Mouse (Mus musculus): ENCODE measurements at regions not wholly inside any gene's neighbourhood (a gene's known extent, or its start where the extent isn't known, plus 50 kb on each side); places are given as distances from the start of the nearest gene placed in this dataset.

GRCm38 (mm10) chr1:55874868-55875144, 469.1 kb downstream of the Plcl1 start:
- Histone ChIP-seq H3K4me2 (ENCODE audit: low read length) (no peak overlapping the region), H3K36me3 (ENCODE audit: control insufficient read depth, insufficient read depth, low read length) (no peaks in the 10 kb centered on the region), H3K4me1 (ENCODE audit: control insufficient read depth, insufficient read depth, low read length) (no peaks in the 10 kb centered on the region), H3K4me3 (ENCODE audit: low read depth, low read length) (no peak overlapping the region), H3K9ac (ENCODE audit: low read depth, low read length) (no peak overlapping the region), H3K27ac (ENCODE audit: low read length) (no peak overlapping the region), H3K27me3 (ENCODE audit: control insufficient read depth, insufficient read depth, low read depth, low read length) (no peaks in the 10 kb centered on the region; the same call in 1 of the 2 replicates), H3K9me3 (replicated peaks; ENCODE audit: control insufficient read depth, low read length, poor library complexity, severe bottlenecking) (peaks cover 4% of the 10 kb centered on the region)
- 0 out of 2 replicates have a peak, but pooled peaks have one; percentile 36 for ATAC-seq
- 66% methylated on average over 4 of the region's 4 CpGs for WGBS

DNA sequence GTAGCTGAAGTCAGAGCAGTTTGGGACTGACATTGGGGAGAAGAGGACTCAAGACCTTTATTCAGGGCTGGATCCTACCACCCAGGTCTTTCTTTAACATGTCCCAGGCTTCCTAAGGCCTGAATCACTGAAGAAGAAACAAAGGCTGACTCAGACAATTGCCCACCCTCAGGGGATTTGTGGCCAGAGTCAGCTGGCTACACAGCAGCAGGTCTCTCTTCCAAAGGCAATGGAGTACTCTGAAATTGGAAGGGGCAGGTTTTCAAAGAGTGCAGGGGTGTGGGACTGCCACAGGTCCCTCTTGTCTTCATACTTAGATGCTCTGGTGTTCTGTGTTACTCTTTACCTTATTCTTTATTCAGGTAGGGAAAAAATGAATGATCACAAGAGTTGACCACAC, 478.9 kb downstream of the Plcl1 start:
- Histone ChIP-seq H3K4me3 (ENCODE audit: low read depth, low read length) (no peak overlapping the region), H3K4me2 (ENCODE audit: low read length) (no peak overlapping the region), H3K36me3 (ENCODE audit: control insufficient read depth, insufficient read depth, low read length) (0 out of 2 replicates have a peak, but pooled peaks cover 2% of the 10 kb centered on the region), H3K9ac (ENCODE audit: low read depth, low read length) (no peak overlapping the region), H3K4me1 (ENCODE audit: control insufficient read depth, insufficient read depth, low read length) (peaks cover 12% of the 10 kb centered on the region), H3K27me3 (ENCODE audit: control insufficient read depth, insufficient read depth, low read depth, low read length) (peaks cover 26% of the 10 kb centered on the region), H3K27ac (ENCODE audit: low read length) (no peak overlapping the region), H3K9me3 (replicated peaks; ENCODE audit: control insufficient read depth, low read length, poor library complexity, severe bottlenecking) (peaks cover 7% of the 10 kb centered on the region; the same call in 1 of the 2 replicates)
- no peak for ATAC-seq

GRCm38 (mm10) chr1:55886383-55887070, 480.8 kb downstream of the Plcl1 start:
- no peaks in the 10 kb centered on the region for H3K9me3 ChIP-seq (replicated peaks; ENCODE audit: control insufficient read depth, low read length, poor library complexity, severe bottlenecking)
- H3K27me3 ChIP-seq (ENCODE audit: control insufficient read depth, insufficient read depth, low read depth, low read length): peaks cover 41% of the 10 kb centered on the region
- no peak overlapping the region for H3K9ac ChIP-seq (ENCODE audit: low read depth, low read length)
- H3K4me3 ChIP-seq (ENCODE audit: low read depth, low read length): no peak overlapping the region
- peak; percentile 38; the same call in 1 of the 2 replicates for ATAC-seq
- H3K36me3 ChIP-seq (ENCODE audit: control insufficient read depth, insufficient read depth, low read length): no peaks in the 10 kb centered on the region
- no peak overlapping the region for H3K27ac ChIP-seq (ENCODE audit: low read length)
- H3K4me2 ChIP-seq (ENCODE audit: low read length): no peak overlapping the region
- H3K4me1 ChIP-seq (ENCODE audit: control insufficient read depth, insufficient read depth, low read length): peaks cover 12% of the 10 kb centered on the region
- WGBS: 8% methylated on average over 5 of the region's 5 CpGs

- ATAC-seq: no peak
- Histone ChIP-seq H3K27ac (ENCODE audit: low read length) (no peak overlapping the region), H3K36me3 (ENCODE audit: control insufficient read depth, insufficient read depth, low read length) (no peaks in the 10 kb centered on the region), H3K27me3 (ENCODE audit: control insufficient read depth, insufficient read depth, low read depth, low read length) (peaks cover 46% of the 10 kb centered on the region), H3K9me3 (replicated peaks; ENCODE audit: control insufficient read depth, low read length, poor library complexity, severe bottlenecking) (no peaks in the 10 kb centered on the region), H3K4me1 (ENCODE audit: control insufficient read depth, insufficient read depth, low read length) (peaks cover 12% of the 10 kb centered on the region), H3K9ac (ENCODE audit: low read depth, low read length) (no peak overlapping the region), H3K4me3 (ENCODE audit: low read depth, low read length) (no peak overlapping the region), H3K4me2 (ENCODE audit: low read length) (no peak overlapping the region)
- 28% methylated on average over 7 of the region's 7 CpGs for WGBS
Measured at GRCm38 (mm10) chr1:55887386-55887785, 481.7 kb downstream of the Plcl1 start.

GRCm38 (mm10) chr1:55888711-55889366, 483.1 kb downstream of the Plcl1 start:
- no peak overlapping the region for H3K4me3 ChIP-seq (ENCODE audit: low read depth, low read length)
- no peaks in the 10 kb centered on the region for H3K9me3 ChIP-seq (replicated peaks; ENCODE audit: control insufficient read depth, low read length, poor library complexity, severe bottlenecking)
- 14% methylated on average over 17 of the region's 17 CpGs for WGBS
- H3K36me3 ChIP-seq (ENCODE audit: control insufficient read depth, insufficient read depth, low read length): no peaks in the 10 kb centered on the region
- H3K4me1 ChIP-seq (ENCODE audit: control insufficient read depth, insufficient read depth, low read length): peaks cover 12% of the 10 kb centered on the region
- no peak overlapping the region for H3K9ac ChIP-seq (ENCODE audit: low read depth, low read length)
- peaks cover 55% of the 10 kb centered on the region for H3K27me3 ChIP-seq (ENCODE audit: control insufficient read depth, insufficient read depth, low read depth, low read length)
- H3K4me2 ChIP-seq (ENCODE audit: low read length): peak overlapping the region; percentile 32
- no peak overlapping the region for H3K27ac ChIP-seq (ENCODE audit: low read length)
- ATAC-seq: peak; percentile 83

GRCm38 (mm10) chr1:55890511-55891151, 484.9 kb downstream of the Plcl1 start:
- 54% methylated on average over 15 of the region's 15 CpGs for WGBS

GRCm38 (mm10) chr1:55891894-55892293, 486.2 kb downstream of the Plcl1 start:
- H3K9me3 ChIP-seq (replicated peaks; ENCODE audit: control insufficient read depth, low read length, poor library complexity, severe bottlenecking): no peaks in the 10 kb centered on the region
- H3K36me3 ChIP-seq (ENCODE audit: control insufficient read depth, insufficient read depth, low read length): no peaks in the 10 kb centered on the region
- H3K27ac ChIP-seq (ENCODE audit: low read length): no peak overlapping the region
- WGBS: 81% methylated on average over 10 of the region's 10 CpGs
- peaks cover 55% of the 10 kb centered on the region for H3K27me3 ChIP-seq (ENCODE audit: control insufficient read depth, insufficient read depth, low read depth, low read length)
- H3K4me3 ChIP-seq (ENCODE audit: low read depth, low read length): no peak overlapping the region
- H3K4me2 ChIP-seq (ENCODE audit: low read length): no peak overlapping the region
- peaks cover 12% of the 10 kb centered on the region for H3K4me1 ChIP-seq (ENCODE audit: control insufficient read depth, insufficient read depth, low read length)
- ATAC-seq: no peak
- H3K9ac ChIP-seq (ENCODE audit: low read depth, low read length): no peak overlapping the region

More at GRCm38 (mm10) chr1:55890511-55891151, 484.9 kb downstream of the Plcl1 start:
- no peak overlapping the region for H3K4me2 ChIP-seq (ENCODE audit: low read length)
- H3K36me3 ChIP-seq (ENCODE audit: control insufficient read depth, insufficient read depth, low read length): no peaks in the 10 kb centered on the region
- H3K4me3 ChIP-seq (ENCODE audit: low read depth, low read length): no peak overlapping the region
- peaks cover 49% of the 10 kb centered on the region for H3K27me3 ChIP-seq (ENCODE audit: control insufficient read depth, insufficient read depth, low read depth, low read length)
- H3K9ac ChIP-seq (ENCODE audit: low read depth, low read length): no peak overlapping the region
- H3K27ac ChIP-seq (ENCODE audit: low read length): no peak overlapping the region
- no peaks in the 10 kb centered on the region for H3K9me3 ChIP-seq (replicated peaks; ENCODE audit: control insufficient read depth, low read length, poor library complexity, severe bottlenecking)
- ATAC-seq: 0 out of 2 replicates have a peak, but pooled peaks have one; percentile 55
- H3K4me1 ChIP-seq (ENCODE audit: control insufficient read depth, insufficient read depth, low read length): peaks cover 12% of the 10 kb centered on the region

DNA sequence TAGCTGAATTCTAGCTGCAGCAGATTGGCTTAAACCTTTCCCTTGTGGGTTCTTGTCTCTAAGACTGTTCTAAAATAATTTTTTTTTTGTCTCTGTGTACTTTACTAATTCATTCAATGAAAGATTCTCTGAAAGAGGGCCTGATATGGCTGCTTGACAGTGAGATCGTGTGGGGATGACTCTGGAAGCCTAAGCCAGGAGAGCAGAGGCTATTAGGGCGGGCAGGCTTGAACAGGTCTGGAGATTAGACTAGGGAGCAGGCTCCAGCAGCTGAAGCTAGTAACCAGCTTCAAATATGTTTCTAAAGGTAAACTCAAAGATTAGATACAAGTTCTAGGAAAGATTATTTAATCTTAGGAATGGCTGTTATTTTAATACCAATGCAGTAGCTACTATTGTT, 491.9 kb downstream of the Plcl1 start:
- Histone ChIP-seq H3K4me1 (ENCODE audit: control insufficient read depth, insufficient read depth, low read length) (no peaks in the 10 kb centered on the region), H3K27me3 (ENCODE audit: control insufficient read depth, insufficient read depth, low read depth, low read length) (peaks cover 26% of the 10 kb centered on the region), H3K9me3 (replicated peaks; ENCODE audit: control insufficient read depth, low read length, poor library complexity, severe bottlenecking) (no peaks in the 10 kb centered on the region), H3K9ac (ENCODE audit: low read depth, low read length) (no peak overlapping the region), H3K4me3 (ENCODE audit: low read depth, low read length) (no peak overlapping the region), H3K27ac (ENCODE audit: low read length) (no peak overlapping the region), H3K36me3 (ENCODE audit: control insufficient read depth, insufficient read depth, low read length) (no peaks in the 10 kb centered on the region), H3K4me2 (ENCODE audit: low read length) (no peak overlapping the region)
- WGBS: 41% methylated on average over 2 of the region's 2 CpGs
- ATAC-seq: no peak

DNA sequence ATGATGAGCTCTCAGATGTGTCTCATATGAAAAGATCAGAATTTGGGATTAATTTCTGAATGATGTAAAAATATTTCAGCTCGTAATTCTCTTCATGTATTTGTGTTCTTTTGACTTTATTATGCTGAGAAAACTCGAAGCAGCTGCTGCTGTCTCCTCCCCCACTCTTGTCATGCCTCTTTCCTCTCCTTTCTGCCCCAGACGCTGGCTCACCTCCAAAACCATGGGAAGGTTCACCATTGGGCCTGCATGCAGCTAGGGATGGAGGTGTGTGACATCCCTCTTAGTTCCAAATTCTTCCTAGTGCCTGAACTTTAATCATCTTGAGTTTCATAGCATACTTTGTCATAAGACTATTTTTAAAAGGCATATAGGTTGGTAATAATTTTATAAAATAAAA, 492.3 kb downstream of the Plcl1 start:
- peaks cover 23% of the 10 kb centered on the region for H3K27me3 ChIP-seq (ENCODE audit: control insufficient read depth, insufficient read depth, low read depth, low read length)
- no peaks in the 10 kb centered on the region for H3K4me1 ChIP-seq (ENCODE audit: control insufficient read depth, insufficient read depth, low read length)
- no peak for ATAC-seq
- H3K9me3 ChIP-seq (replicated peaks; ENCODE audit: control insufficient read depth, low read length, poor library complexity, severe bottlenecking): no peaks in the 10 kb centered on the region
- 31% methylated on average over 3 of the region's 3 CpGs for WGBS
- no peak overlapping the region for H3K4me2 ChIP-seq (ENCODE audit: low read length)
- no peak overlapping the region for H3K27ac ChIP-seq (ENCODE audit: low read length)
- H3K9ac ChIP-seq (ENCODE audit: low read depth, low read length): no peak overlapping the region
- no peaks in the 10 kb centered on the region for H3K36me3 ChIP-seq (ENCODE audit: control insufficient read depth, insufficient read depth, low read length)
- no peak overlapping the region for H3K4me3 ChIP-seq (ENCODE audit: low read depth, low read length)

Data from midbrain, embryonic 16.5 days (tissue).